ENCODE assay signal across 12 mouse cellular contexts in the genomic region with DNA sequence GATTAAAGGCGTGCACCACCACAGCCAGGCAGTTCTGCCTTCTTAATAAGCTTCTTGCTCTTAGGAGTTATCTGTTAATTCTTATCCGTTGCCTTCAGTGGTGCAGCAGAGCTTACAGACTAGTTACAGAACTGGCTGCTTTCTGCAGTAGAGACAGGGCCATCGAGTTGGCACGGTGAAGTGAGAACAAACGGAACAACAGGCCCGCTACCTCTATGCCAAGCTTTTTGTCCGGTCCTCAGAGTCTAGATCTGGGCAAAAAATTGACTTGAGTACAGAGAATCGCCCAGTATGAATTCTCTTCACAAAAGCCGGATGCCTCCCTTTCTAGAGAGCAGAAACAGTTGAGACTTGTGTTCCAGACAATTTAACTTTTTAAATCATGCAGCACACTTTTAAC.
"Had no signal": no experiment of that assay in that cellular context is flagged by ENCODE, and none has a peak within 500 bp of the region (broad histone marks: within the 10 kb centered on the region; RNA-seq: fewer than 3 reads in every experiment).

No protein-coding gene starts in this region.

- DNase-seq: lung, adult 18-20 months; lung, embryonic 14.5 days; lung, postnatal 10 days; lung, postnatal 4 days; retina, postnatal 1 day; right cerebral cortex, adult 18-20 months; right cerebral cortex, postnatal 25 days; right cerebral cortex, postnatal 4 days; spleen, adult 18-20 months; thymus, adult 18-20 months; thymus, postnatal 14 days; thymus, postnatal 36 days had no signal
